Mouse (Mus musculus): ENCODE measurements around the gene Lgals3bp. TPM values are rescaled to one million over a fixed set of nuclear protein-coding genes. Genes with fewer than 3 reads are reported as not detected.

Gene Lgals3bp
- total RNA-seq, 4 experiments from 2014 or later: 88.8 to 112 (median 98.8) TPM

DNA sequence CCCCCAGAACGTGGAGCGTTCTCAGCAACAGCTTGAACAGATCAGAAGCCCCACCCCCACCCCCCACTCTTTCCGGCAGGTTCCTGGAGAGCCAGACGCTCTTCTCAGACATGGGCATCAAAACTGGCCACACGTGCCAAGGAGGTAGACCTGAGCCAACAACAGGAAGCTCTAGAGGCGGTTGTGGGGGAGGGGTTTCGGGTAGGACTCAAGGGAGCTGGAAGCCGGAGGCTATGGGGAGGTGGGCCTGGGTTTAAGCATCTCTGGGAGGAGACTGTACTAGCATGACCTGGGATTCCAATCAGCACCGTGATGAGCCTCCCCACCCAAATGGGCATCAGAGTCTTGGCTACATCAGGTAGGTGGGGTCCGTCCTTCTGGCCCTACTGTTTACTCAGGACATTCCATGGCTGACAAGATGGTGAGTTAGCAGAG is 41.0 kb downstream of the Lgals3bp start:
- DNase-seq: no peak

DNA sequence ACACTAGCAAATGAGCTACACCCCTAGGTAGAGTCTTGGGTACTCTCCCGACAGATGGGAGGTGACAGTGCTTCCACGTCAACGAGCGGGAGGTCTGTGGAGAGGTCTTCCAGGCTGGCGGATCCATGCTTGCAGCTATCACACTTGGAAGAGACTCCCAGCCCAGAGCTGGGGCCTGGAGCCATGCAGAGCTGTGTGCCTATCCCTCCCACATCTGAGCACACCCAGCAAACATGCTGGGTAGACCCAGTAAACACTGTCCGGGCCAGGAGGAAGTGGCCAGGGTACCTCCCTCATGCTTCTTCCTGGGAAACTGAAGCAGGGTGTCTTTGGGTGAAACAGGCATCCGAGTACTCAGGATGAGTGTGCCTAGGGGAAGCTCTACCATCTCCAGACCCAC is 41.4 kb downstream of the Lgals3bp start:
- DNase-seq: no peak

DNA sequence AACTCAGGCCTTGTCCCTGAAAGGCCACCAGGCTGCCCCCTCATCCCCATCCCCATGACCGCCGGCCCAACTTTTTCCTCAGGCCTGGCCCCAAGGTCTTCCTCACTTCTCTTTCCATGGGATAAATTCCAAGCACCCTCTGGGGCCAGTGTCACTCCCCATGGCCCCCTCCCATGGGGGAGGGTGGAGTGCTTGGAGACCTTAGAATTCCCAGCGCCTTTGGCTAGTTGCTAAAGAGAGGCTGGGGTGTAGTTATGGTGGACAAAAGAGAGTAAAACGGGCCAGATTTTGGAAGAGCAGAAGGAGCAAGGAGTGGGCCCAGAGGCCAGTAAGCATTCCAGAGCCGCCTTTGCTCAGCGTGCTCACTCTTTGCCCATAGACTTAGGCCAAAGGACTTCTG is 46.3 kb downstream of the Lgals3bp start, which contains the start of gene Timp2:
Gene Timp2, minus strand, starts transcription at position 101 of the 400 bp plus-strand sequence.
- DNase-seq: no peak

DNA sequence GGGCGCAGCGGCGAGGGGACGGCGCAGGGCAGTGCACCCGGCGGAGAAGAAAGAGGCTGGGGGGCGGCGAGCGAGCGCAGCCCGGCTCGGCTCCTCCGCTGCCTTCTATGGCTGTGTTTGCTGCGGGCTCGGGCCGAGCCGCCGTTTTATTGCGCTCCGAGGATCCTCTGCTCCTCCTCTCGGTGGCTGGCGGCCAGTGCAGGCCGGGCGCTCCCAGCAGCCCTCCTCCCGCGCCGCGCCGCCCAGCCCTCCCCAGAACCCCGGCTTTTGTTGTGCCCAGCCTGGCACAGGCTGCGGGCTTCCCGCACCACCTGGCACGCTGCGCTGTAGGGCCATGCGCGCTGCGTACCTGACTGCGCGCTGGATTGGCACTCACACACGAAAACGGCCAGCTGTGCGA is 46.7 kb downstream of the Lgals3bp start:
- peak; percentile 60 for DNase-seq

DNA sequence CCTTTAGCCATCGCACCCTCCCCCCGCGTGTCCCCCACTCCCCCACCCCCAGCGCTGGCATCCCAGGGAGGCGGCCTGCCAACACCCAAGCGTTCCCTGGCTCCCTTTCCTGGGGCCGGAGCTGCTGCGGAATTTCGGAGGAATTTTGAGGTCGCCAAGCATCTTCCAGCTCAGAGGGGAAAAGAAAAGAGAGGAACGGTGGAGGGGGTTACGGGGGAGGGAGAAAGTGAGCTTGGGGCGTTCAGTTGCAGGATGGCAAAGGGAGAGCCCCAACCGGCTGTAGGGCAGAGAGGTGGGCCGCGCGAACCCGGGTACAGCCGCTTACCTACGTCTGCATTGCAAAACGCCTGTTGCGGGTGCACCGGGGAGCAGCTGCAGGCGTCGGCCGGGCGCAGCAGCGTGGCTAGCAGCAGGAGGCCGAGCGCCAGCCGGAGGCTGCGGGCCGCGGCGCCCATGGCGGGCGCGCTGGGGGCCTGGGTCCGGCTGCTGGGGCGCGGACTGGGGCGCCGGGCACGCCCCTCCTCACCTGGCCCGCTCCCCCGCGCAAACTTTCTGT is 47.2 kb downstream of the Lgals3bp start:
- no peak for DNase-seq

DNA sequence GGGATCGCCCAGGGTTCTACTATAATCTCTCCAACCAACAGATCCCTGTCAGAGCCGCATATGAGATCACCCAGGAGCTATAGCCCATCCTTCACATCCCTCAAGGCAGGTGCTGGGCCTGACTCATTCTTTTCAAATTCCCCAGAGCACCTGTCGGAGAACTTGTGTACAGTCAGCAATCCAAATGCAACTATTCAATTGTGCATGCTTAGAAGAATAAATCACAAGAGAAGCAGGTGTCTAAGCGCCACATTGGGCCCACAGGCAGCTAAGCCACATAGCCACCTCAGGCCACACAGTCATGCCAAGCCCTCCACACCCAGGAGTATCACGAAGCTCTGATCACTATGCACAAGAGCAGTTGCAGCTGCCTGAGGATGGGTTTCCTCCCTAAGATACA is 52.4 kb downstream of the Lgals3bp start:
- no peak for DNase-seq

DNA sequence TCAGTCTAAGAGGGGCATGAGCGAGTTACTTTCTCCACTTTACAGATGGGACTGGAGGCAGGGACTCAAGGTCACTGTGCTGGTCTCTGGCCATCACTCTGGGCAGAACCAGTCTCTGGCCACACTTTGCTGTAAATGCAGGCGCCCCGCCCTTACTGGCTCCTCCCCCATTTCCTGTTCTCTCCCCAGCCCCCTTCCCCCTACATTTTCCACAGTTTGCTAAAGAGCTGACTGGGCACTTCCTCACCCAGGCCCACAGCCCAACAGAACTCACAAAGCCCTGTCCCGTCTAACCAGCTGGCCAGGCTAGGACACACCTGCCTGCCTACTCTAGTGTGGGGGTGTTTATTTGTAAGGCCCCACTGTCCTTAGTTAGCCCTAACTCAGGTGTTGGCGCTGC is 53.0 kb downstream of the Lgals3bp start:
- DNase-seq: no peak

DNA sequence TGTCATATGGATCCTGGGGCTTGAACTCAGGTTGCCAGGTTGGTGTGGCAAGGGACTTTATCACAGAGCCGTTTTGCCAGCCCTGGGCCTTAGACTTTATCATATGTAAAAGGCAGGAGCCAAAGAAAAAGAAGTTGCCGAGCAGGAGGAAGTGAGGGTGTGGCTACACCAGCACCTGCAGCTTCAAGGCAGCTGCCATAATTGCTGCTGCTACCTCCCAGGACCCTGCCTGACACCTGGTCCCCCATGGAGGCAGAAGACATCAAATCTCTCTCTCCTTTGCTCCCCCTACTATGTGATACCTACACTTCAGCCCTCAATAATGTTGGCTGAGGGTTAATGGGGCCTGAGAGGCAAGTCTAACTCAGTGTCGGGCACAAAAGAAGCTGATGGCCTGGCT is 53.5 kb downstream of the Lgals3bp start:
- DNase-seq: no peak

DNA sequence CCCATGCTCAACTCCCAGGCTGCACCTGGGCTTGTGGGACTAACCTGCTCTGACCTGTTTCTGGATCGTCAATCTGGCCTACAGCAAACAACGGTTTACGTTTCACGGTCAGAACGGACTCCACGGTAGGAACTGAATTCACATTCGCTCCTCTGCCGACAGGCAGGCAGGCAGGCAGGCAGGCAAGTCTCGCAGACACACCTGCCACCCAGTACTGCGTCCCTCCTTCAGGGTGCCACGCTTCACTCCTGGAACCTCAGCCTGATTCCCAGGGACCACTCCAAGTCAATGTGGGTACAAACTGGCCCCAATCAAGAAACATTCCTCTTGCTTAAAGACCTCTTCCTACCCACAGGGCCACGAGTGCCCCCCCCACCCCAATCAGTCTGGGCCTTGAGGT is 54.0 kb downstream of the Lgals3bp start:
- no peak for DNase-seq

DNA sequence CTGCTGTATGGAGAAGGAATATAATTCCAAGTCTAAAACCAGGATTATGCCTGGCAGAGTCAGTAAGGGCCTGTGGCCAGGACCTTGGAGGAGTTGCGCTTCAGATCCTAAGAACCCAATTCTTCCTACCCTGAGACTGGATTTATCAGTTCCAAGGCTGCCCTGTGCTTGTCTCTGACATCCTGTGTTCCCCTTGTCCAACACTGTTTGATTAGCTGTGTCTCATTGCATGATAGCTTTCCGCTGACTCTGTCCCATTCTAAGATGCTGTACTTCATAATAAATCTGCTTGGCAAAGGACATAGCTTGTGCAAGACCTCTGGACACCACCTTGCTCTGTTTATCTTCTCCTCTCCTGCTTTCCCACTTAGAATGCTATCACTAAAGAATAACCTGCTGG is 54.5 kb downstream of the Lgals3bp start:
- no peak for DNase-seq

DNA sequence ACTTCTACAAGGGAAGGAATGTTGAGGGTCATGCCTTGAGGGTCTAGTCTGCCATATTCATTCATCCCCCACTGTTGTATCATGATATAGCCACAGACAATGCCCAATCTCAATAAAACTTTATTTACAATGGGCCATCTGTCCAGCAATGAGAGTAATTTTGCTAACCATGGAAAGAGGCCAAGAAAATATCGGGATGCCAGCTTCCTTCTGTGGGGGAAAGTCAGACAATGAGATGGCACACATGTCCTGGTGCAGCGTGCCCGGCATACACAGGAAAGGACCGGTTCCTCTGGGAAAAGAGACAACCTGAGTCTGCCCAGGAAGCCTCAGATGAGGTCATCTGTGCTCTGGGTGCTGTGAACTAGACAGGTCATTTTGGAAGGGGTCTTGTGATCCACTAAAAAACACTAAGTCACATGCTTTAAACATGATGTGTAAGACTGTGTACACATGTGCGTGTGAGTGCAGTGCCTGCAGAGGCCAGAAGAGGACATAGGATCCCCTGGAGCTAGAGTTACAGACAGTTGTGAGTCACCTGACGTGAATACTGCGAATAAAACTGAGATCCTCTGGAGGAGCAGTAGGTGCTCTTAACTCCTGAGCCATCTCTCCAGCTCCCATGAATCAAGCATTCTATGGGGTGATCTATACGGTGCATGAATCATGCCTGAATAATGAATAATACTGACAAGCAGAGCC is 55.3 kb downstream of the Lgals3bp start:
- no peak for DNase-seq

DNA sequence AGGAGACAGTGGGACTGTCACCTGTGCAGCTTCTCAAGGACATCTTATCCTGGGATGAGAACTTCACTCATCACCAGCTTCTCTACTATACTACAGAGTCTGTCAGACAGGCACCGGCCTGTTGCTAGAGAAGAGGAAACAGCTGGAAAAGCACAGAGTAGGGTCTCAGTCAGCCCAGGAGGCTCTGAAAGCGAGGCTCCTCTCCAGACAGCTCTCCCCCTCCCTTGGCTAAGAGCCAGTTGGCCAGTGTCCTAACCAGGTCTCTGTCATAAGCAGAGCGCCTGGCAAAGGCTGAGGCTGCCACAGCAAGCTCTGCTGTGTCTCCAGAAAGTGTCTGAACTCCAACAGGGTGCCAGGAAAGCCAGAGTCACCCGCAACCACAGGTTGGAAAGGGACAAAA is 56.2 kb downstream of the Lgals3bp start:
- no peak for DNase-seq

DNA sequence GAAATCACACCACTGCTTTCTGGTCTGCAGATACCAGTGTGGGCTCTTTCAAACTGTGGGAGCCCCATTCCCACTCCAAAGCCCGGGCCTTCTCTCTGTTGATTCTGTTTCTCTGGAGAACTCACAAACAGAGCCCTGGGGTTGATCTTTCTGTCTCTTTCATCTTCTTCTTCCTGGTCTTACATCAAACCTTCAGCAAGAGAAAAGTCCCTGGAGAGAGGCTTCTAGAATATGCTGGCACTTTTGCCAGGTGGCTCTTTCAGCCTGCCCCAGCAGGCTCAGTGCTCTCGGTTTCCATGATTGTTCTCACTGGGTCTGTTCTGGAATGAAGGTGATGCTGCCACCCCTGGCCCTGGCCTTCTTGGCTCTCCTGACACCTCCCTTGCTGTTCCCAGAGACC is 58.3 kb downstream of the Lgals3bp start:
- DNase-seq: no peak

Other genes with a start within 250 kb of the Lgals3bp start
- 10 to 100 TPM; 23.4 to 28.1 (median 24.4) TPM for gene Cyth1, start 153.5 kb downstream of the Lgals3bp start, total RNA-seq (2022)
- 10 to 100 TPM; 21.0 to 36.9 (median 28.9) TPM for gene Usp36, start 111.8 kb downstream of the Lgals3bp start, total RNA-seq (2022)
- 1 to 10 TPM in 2 of 4 experiments, under 1 TPM in 2; 0.41 to 2.9 (median 1.6) TPM for gene Cep295nl, start 59.6 kb downstream of the Lgals3bp start, total RNA-seq (2022)
- 100 to 1,000 TPM in 3 of 4 experiments, 10 to 100 TPM in 1; 95.5 to 261 (median 186) TPM for gene Timp2, start 46.4 kb downstream of the Lgals3bp start, total RNA-seq (2022)
- 10 to 100 TPM; 36.8 to 39.6 (median 37.9) TPM for gene Cant1, start 17.0 kb upstream of the Lgals3bp start, total RNA-seq (2022)
- 10 to 100 TPM; 20.4 to 26.2 (median 24.3) TPM for gene C1qtnf1, start 26.1 kb upstream of the Lgals3bp start, total RNA-seq (2022)
- gene Engase, start 74.7 kb upstream of the Lgals3bp start, total RNA-seq (2022): 10 to 100 TPM; 21.9 to 25.7 (median 24.0) TPM